Mouse (Mus musculus) erythroblast, embryonic 14.5 days (primary cell): ENCODE data around the gene Ccdc38. TPM values are rescaled to one million over a fixed set of nuclear protein-coding genes. Genes with fewer than 3 reads are reported as not detected.

Experiments used
- H3K27me3 ChIP-seq: 2 replicates; pipeline ENCODE4 v1.6.1; 2012; ENCODE audit warnings: inconsistent platforms; ENCODE audit not compliant: control insufficient read depth
- H3K36me3 ChIP-seq: 2 replicates; pipeline ENCODE4 v1.6.1; 2012; ENCODE audit warnings: mild to moderate bottlenecking, inconsistent platforms; ENCODE audit not compliant: control insufficient read depth
- H3K4me1 ChIP-seq: 2 replicates; pipeline ENCODE4 v1.6.1; 2012; ENCODE audit warnings: inconsistent platforms; ENCODE audit not compliant: control insufficient read depth
- H3K4me3 ChIP-seq: replicated peaks from 2 replicates; pipeline ENCODE3; 2012; ENCODE audit warnings: moderate library complexity, mild to moderate bottlenecking, inconsistent platforms
- H3K9me3 ChIP-seq: 2 replicates; pipeline ENCODE4 v1.6.1; 2012; ENCODE audit warnings: low read length, inconsistent platforms, mixed read lengths; ENCODE audit not compliant: control insufficient read depth
- GATA1 ChIP-seq: IDR thresholded peaks from 2 replicates; pipeline ENCODE4 v1.6.1; 2012; ENCODE audit warnings: low read length, inconsistent platforms, mixed read lengths
- TAL1 ChIP-seq: IDR thresholded peaks from 3 replicates; pipeline ENCODE4 v1.6.1; 2012; ENCODE audit warnings: low read length, inconsistent platforms, mixed read lengths
- polyA plus RNA-seq: library from polyadenylated mRNA; stranded (reverse); fragments of >175 nt; gene quantifications from 2 replicates; pipeline ENCODE4 v1.2.3, GENCODE M21; 2012

The Ccdc38 gene
- polyA plus RNA-seq, 1 experiment = not detected

GRCm38 (mm10) chr10:93614850-93615249 is 74.4 kb downstream of the Ccdc38 start:
- no peaks in the 10 kb centered on the region for H3K27me3 ChIP-seq
- no peaks in the 10 kb centered on the region for H3K4me1 ChIP-seq
- H3K36me3 ChIP-seq = no peaks in the 10 kb centered on the region
- H3K9me3 ChIP-seq = peaks cover 7% of the 10 kb centered on the region
- TF ChIP-seq GATA1 (no peak), TAL1 (no peak)
- no peak overlapping the region for H3K4me3 ChIP-seq

GRCm38 (mm10) chr10:93620438-93621179 is 80.2 kb downstream of the Ccdc38 start:
- no peak overlapping the region for H3K4me3 ChIP-seq
- H3K9me3 ChIP-seq = 0 out of 2 replicates have a peak, but pooled peaks cover 4% of the 10 kb centered on the region
- no peaks in the 10 kb centered on the region for H3K27me3 ChIP-seq
- TF ChIP-seq GATA1 (no peak), TAL1 (no peak)
- H3K36me3 ChIP-seq = no peaks in the 10 kb centered on the region
- H3K4me1 ChIP-seq = no peaks in the 10 kb centered on the region

GRCm38 (mm10) chr10:93623725-93624124 is 83.3 kb downstream of the Ccdc38 start:
- no peaks in the 10 kb centered on the region for H3K9me3 ChIP-seq
- no peaks in the 10 kb centered on the region for H3K4me1 ChIP-seq
- no peak overlapping the region for H3K4me3 ChIP-seq
- no peaks in the 10 kb centered on the region for H3K36me3 ChIP-seq
- TF ChIP-seq TAL1 = no peak
- TF ChIP-seq GATA1 = no peak
- no peaks in the 10 kb centered on the region for H3K27me3 ChIP-seq

- Histone ChIP-seq H3K27me3 (no peaks in the 10 kb centered on the region), H3K36me3 (no peaks in the 10 kb centered on the region), H3K9me3 (no peaks in the 10 kb centered on the region), H3K4me3 (no peak overlapping the region), H3K4me1 (no peaks in the 10 kb centered on the region)
- TF ChIP-seq TAL1 = no peak
- no peak for TF ChIP-seq GATA1
Measured at GRCm38 (mm10) chr10:93624151-93624550, 83.7 kb downstream of the Ccdc38 start.

- no peaks in the 10 kb centered on the region; the same call in 1 of the 2 replicates for H3K27me3 ChIP-seq
- H3K4me3 ChIP-seq = no peak overlapping the region
- TF ChIP-seq TAL1 = no peak
- TF ChIP-seq GATA1 = no peak
- H3K36me3 ChIP-seq = no peaks in the 10 kb centered on the region
- no peaks in the 10 kb centered on the region for H3K4me1 ChIP-seq
- no peaks in the 10 kb centered on the region for H3K9me3 ChIP-seq
Measured at GRCm38 (mm10) chr10:93630310-93630709, 89.9 kb downstream of the Ccdc38 start.

- TF ChIP-seq TAL1 (no peak), GATA1 (no peak)
- Histone ChIP-seq H3K4me1 (no peaks in the 10 kb centered on the region), H3K9me3 (no peaks in the 10 kb centered on the region), H3K4me3 (no peak overlapping the region), H3K27me3 (no peaks in the 10 kb centered on the region; the same call in 1 of the 2 replicates), H3K36me3 (no peaks in the 10 kb centered on the region)
Measured at GRCm38 (mm10) chr10:93632086-93632485, 91.7 kb downstream of the Ccdc38 start.

GRCm38 (mm10) chr10:93633563-93633962 is 93.1 kb downstream of the Ccdc38 start:
- Histone ChIP-seq H3K4me1 (no peaks in the 10 kb centered on the region), H3K9me3 (no peaks in the 10 kb centered on the region), H3K4me3 (no peak overlapping the region), H3K27me3 (peaks cover 8% of the 10 kb centered on the region), H3K36me3 (no peaks in the 10 kb centered on the region)
- TF ChIP-seq GATA1 (no peak), TAL1 (no peak)

Other genes with a start within 250 kb of the Ccdc38 start
- 0.10 TPM in 1 of 2 replicates, not detected in the other for gene Elk3, start 229.5 kb upstream of the Ccdc38 start, polyA plus RNA-seq
- 3.3 and 4.1 TPM in 2 replicates for gene Lta4h, start 87.2 kb upstream of the Ccdc38 start, polyA plus RNA-seq
- gene Hal, start 51.9 kb upstream of the Ccdc38 start, polyA plus RNA-seq = not detected in 2 replicates
- 0.03 TPM in 1 of 2 replicates, not detected in the other for gene Amdhd1, start 599 bp upstream of the Ccdc38 start, polyA plus RNA-seq
- 9.7 and 11.9 TPM in 2 replicates for gene Snrpf, start 49.1 kb downstream of the Ccdc38 start, polyA plus RNA-seq
- not detected in 2 replicates for gene Ntn4, start 100.0 kb downstream of the Ccdc38 start, polyA plus RNA-seq